Mouse (Mus musculus): ENCODE data around the gene Cdk14. TPM values are rescaled to one million over a fixed set of nuclear protein-coding genes. Genes with fewer than 3 reads are reported as not detected.
A peak's percentile ranks its signal among the peaks of the same experiment; 100 is the strongest.

The Cdk14 gene
- total RNA-seq, 2 experiments from 2014 or later: 171 to 187 TPM

DNA sequence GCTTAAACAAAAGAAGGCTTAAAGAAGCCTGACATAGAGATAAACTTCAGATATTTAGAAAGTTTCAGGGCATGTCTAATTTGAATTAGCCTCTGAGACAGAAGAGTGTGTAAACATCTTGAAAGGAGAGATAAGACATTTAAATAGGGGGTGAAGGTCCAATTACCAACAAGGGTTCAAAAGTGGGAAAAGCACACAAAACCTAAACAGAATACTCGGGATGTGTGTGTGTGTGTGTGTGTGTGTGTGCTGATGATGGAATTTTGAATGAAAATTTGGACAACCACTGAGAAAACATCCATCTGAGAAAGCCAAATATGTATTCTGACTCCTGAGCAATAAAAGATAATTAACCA, 208.4 kb downstream of the Cdk14 start:
- intact Hi-C loops (cut with DNase I): no loop called here
- no peak for DNase-seq (ENCODE audit: low spot score in 2 of 2)

DNA sequence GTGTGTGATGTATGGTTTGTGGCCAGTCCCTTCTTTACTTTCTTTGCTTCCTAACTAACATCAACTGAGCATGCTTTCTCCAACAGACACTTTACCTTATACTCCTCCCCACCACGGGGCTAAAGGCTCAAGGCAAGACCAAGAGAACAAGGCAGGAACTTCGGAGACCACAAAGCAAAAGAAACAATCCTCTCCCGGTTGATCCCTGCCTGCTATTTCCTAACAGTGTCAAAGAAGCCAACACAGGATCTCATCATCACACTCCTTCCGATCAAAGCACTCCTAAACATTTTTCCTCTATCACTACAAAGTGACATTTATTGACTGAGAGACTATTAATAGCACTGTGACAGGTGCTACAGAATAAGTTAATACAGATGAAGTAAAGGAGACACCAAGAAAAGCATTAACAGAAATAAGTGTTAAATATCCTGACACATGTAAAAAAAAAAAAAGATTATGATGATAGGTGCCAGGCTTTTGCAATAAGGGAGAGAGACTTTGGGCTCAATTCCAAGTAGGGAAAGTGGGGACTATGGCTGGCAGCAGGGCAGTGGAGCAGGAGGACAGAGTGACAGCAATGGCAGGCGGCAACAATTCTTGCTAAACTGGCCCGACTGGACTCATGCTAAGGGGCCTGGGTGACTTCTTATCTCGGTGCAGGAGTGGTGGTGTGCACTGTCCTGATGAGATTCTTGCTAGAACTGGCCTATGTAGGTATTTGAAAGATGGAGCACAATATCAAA, 208.9 kb downstream of the Cdk14 start:
- DNase-seq (ENCODE audit: low spot score in 2 of 2): no peak
- intact Hi-C loops (cut with DNase I): no loop called here

DNA sequence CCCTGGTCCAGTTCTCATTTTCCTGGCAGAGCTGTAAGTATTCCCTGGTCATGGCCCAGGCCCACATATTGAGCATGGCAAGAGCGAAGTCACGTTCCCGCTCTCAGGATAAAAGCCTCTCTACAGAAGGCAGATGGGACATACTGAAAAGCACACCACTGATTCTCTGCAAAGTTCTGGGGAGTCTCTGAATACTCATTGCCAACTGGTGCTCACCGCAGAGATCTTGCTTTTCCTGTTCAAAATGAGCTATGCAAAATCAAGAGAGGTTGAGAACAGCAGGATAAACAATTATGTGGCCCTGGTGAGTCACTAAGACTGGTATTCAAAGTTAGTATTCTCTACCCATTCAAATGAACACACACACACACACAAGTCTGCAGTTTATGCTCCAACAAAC, 212.1 kb downstream of the Cdk14 start:
- intact Hi-C loops (cut with DNase I): no loop called here
- DNase-seq (ENCODE audit: low spot score in 2 of 2): peak in 1 of 2 experiments; percentile 54

DNA sequence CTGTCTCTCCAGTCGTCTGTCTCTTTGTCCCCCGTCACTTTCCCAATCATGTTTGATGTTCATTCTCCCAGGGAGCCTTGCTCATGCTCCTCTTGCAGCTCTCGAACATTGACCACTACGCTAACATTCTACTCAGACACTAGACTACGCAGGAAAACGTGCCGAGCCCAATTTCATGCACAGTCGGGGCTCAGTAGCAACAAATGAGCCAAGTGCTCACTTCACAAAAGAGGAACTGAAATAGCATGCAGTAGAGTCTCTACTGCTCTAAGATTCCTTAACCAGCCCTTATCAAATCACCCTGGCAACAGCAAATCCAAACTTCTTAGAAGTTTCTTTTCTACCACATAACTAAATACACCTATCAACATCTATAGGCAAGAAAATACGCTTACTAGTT, 214.1 kb downstream of the Cdk14 start:
- intact Hi-C loops (cut with DNase I): no loop called here
- no peak for DNase-seq (ENCODE audit: low spot score in 2 of 2)

DNA sequence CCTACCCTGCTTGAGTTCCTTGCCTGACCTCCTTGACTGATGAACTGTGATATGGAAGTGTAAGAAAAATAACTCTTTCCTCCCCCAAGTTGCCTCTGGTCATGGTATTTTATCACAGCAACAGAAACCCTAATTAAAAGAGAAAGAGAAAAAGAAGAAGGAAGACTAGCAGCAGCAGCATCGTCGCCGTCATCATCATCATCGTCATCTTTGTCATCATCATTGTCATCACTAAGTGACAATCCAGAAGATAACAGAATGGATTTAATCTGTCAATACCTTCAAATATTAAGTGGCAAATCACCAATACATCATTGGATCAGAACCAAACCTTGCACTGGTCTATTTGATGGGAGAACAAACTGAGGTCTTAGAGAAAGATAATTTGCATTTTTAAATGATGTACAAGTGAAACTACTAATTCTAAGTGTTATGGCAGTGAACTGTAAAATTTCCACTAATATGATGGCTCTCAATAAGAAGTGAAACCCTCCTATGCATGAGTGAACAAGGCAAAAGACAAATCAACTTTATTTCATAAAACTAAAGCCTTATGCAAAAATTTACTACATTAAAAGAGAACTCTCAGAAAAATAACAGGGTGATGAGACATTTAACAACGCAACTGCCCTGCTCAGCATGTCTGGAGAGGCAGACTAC, 225.4 kb downstream of the Cdk14 start:
- DNase-seq (ENCODE audit: low spot score in 2 of 2): no peak
- intact Hi-C loops (cut with DNase I): no loop called here

DNA sequence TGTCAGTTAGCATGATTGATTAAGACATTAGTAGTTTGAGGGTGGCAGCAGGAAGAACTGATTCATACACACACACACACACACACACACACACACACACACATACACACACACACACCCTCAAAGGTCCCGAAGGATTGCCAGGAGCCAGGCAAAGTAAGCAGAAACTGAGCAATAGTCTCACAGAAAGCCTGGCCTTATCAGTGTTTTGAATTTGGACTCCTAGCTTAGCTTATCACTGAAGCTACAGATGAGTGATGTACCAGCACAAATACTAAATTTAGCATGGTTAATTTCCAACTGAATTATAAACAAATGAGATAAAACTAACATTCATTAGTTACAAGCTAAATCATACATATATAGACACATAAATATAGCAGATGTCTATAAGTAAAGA, 230.5 kb downstream of the Cdk14 start:
- no peak for DNase-seq (ENCODE audit: low spot score in 2 of 2)
- intact Hi-C loops (cut with DNase I): no loop called here

DNA sequence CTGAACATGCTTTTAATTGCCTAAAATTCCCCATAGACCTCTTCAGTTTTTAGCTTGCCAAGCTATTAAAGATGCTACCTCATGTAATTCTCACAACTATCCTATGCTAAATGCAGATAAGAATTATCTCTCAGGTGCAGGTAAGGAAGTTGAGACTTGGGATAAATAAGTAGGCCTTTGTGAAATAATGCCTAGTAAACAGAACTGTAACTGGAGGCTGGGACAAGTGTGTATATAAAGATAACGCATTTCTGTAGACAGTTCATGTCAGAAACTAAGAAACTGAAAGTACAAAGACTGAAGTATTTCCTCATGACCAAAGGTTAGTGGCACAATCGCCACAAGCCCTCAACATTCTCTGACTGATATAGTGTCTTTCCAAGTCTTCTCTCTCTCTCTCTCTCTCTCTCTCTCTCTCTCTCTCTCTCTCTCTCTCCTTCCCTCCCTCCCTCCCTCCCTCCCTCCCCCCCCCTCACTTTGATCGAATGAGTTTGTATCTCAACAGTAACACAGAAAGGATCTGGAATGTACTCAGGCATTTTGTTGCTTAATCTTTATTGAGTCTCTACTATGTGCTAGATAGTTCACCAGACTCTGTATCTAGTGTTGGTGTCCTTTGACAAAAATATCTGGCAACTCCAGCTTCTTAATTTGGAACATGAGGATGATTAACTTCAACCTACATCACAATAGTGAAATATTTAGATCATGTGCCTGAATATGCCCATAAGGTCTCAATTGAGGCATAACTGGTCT, 233.9 kb downstream of the Cdk14 start:
- DNase-seq (ENCODE audit: low spot score in 2 of 2): no peak
- intact Hi-C loops (cut with DNase I): no loop called here

DNA sequence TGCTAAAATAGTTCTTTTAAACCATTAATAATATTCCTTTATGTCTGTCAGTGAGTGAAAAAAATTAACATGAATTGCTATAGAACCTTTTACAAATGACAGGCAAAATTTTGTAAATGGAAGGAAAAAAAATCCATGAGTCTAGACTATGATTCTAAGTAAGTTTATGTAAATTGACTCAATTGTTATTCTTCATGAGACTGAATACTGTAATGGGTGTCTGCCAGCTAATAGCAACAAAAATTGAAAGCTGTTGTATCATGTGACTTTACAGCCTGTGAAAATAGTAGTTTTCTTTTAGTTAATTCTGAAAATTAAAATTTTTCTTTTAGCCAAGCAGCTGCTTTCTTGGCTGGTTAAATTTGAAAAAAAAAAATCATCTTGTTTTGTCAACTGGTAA, 234.6 kb downstream of the Cdk14 start:
- intact Hi-C loops (cut with DNase I): no loop called here
- DNase-seq (ENCODE audit: low spot score in 2 of 2): no peak

DNA sequence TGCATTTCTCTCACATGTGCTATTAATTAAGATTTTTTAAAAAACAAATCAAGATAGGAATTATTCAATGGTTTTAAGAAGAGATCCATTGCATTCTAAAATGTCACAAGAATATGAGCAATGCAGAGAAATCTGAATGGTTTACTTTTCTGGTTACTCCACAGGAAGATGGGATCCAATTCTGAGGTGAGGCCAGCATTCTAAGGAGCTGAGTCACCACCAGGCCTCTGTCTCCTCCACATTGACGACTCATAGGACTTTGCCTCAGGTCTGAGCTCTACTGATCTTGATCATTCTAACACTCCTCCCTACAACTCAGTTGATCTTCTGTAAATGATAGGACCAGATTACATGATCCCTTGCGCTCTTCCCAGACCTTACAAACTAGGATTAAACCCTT, 239.4 kb downstream of the Cdk14 start:
- no peak for DNase-seq (ENCODE audit: low spot score in 2 of 2)
- intact Hi-C loops (cut with DNase I): no loop called here

GRCm38 (mm10) chr5:5180311-5180710, 239.8 kb downstream of the Cdk14 start:
- no peak for DNase-seq (ENCODE audit: low spot score in 2 of 2)
- intact Hi-C loops (cut with DNase I): no loop called here

DNA sequence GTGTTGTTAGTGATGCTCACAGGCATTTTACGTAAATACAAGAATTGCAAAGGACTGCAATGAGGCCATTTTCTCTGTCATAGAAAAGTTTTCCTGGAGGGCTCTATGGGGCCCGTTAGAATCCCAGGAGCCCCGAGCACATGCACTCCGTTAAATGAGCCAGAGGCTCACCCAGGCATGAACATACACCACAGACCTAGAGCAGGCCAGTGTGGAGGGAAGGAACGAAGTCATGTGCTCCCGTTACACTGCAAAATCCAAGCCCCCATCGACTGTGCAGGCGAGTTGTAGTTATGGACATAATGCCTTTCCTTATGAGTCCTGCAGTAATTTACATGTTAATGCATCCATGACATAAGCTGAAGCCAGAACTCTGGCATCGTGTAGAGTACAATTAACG, 244.1 kb downstream of the Cdk14 start:
- DNase-seq (ENCODE audit: low spot score in 2 of 2): no peak
- intact Hi-C loops (cut with DNase I): no loop called here

GRCm38 (mm10) chr5:5175611-5176010, 244.5 kb downstream of the Cdk14 start:
- intact Hi-C loops (cut with DNase I): no loop called here
- DNase-seq (ENCODE audit: low spot score in 2 of 2): no peak

DNA sequence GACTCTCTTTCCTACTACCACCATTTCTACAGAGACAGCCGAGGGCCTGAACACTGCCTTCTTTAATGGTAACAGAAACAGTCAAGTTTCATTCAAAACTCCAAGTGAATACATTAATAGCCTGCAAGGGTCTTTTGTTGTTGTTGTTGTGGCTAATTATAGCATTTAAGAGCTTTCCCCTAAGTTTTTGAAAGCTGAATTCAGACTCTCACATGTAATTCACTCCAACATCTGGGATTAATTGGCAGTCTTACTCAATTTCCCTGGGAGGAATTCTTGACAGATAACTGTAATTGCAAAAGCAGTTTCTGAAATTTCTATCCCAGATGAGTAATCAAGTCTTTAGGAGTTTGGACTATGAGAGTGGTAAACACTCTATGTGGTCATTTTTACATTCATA, 245.0 kb downstream of the Cdk14 start:
- no peak for DNase-seq (ENCODE audit: low spot score in 2 of 2)
- intact Hi-C loops (cut with DNase I): no loop called here

DNA sequence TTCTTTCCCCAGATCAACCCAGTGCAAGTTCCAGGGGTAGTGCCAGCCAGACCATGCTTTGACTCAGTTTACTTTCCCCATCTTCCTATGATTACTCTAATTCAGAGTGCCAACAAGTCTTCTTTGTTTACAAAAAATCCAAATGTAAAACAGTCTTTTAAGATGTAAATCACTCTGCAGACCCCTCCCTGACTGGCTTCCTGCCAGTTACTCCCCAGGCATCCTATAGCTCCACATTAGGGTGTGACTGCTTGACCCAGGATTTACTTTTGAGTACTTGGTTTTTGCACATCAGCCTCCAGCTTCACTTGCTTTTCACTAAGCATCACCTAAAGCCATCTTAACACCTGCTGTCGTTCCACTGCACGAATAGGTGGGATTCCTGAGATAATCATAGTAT, 254.0 kb downstream of the Cdk14 start:
- intact Hi-C loops (cut with DNase I): no loop called here

DNA sequence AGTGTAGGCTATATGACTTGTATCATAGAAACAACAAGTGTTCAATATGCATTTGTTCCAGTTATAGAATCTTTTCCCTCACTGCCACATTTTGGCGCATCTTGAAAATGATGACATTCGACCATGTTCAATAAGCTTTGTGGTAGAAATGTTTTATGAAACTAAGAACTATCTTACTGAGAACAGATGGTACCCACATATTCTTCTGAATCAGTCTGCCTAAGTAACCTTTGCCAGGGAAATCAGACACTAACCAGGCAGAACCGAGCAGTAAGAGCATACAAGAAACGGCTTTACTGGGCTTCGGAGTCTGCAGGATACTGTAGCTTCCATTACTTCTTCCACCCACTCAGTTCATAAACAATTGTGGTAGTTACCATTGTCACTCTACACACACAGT, 255.8 kb downstream of the Cdk14 start:
- intact Hi-C loops (cut with DNase I): loop anchor here (5.0 kb wide), 1 partner anchor 172 kb away; no protein-coding TSS in a partner anchor
- DNase-seq (ENCODE audit: low spot score in 2 of 2): peak in 1 of 2 experiments; percentile 38

More for the DNA sequence above, 254.0 kb downstream of the Cdk14 start:
- no peak for DNase-seq (ENCODE audit: low spot score in 2 of 2)

DNA sequence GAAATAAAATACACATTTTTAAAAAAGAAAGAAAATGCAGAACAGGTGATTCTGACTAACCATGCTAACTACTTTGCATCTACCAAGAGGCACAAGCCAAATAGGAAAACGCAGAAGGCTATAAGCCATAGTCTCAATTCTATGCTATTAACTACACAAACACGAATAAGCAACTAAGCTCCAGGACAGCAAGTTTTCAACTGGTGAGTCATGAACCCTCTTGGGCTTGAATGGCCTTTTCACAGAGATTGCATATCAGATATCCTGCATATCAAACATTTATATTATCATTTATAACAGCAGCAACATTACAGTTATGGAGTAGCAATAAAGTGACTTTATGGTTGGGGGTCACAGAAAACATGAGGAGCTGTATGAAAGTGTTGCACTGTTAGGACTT, 256.3 kb downstream of the Cdk14 start:
- intact Hi-C loops (cut with DNase I): loop anchor here (5.0 kb wide), 1 partner anchor 172 kb away; no protein-coding TSS in a partner anchor
- no peak for DNase-seq (ENCODE audit: low spot score in 2 of 2)

DNA sequence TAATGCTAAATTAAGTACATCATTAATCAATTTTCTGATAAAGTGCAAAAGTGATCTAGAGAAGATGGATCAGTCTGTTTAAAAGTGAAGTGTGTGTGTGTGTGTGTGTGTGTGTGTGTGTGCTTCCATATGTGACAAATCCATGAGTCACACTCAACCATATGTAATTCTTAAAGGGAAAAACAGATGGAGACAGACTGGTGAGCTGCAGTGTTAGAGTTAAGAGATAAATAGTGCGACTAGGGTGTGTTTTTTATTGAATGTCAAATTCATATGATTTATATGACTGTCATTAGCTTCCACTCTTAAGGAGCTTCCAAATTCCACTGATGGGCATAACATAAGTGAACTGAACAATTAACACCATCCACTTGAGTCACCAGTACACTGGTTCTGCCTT, 260.6 kb downstream of the Cdk14 start:
- intact Hi-C loops (cut with DNase I): no loop called here

GRCm38 (mm10) chr5:5139855-5140254, 280.3 kb downstream of the Cdk14 start:
- no peak for DNase-seq (ENCODE audit: low spot score in 2 of 2)
- intact Hi-C loops (cut with DNase I): no loop called here

More for the DNA sequence above, 260.6 kb downstream of the Cdk14 start:
- DNase-seq (ENCODE audit: low spot score in 2 of 2): peak in 1 of 2 experiments; percentile 65

- intact Hi-C loops (cut with DNase I): no loop called here
- no peak for DNase-seq (ENCODE audit: low spot score in 2 of 2)
Observed at GRCm38 (mm10) chr5:5134905-5135511, 285.1 kb downstream of the Cdk14 start.
